Mouse (Mus musculus): ENCODE results near the gene Creb5. TPM values are rescaled to one million over a fixed set of nuclear protein-coding genes. Genes with fewer than 3 reads are reported as not detected.

The Creb5 gene
- polyA plus RNA-seq, 1 experiment from 2014 or later: 39.0 TPM

DNA sequence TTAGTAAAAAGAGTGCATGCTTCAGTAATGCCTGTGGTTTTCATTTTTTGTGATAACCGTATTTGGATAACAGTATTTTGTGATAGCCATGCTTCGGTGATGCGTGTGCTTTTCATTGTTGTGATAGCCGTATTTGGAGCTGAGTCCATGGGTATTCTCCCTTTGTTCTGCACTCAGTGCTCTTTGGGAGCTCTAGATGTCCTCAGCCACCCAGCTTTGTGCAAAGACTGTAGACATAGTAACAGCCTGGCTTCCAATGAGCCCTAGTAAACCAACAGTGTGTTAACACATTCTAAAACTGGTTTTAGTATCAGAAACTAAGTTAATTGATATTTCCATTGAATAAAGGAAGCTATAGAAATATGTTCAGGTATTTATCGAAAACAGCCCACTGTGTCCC is 254.7 kb downstream of the Creb5 start:
- DNase-seq (ENCODE audit: low spot score) (no peak), ATAC-seq (replicated peaks; ENCODE audit: low FRiP score) (no peak)
- peaks cover 4% of the 10 kb centered on the region; the same call in 1 of the 2 replicates for H3K9me3 ChIP-seq (ENCODE audit: control insufficient read depth, low read length)
- H3K27ac ChIP-seq (ENCODE audit: low read depth, low read length): no peak overlapping the region
- WGBS: 90% methylated on average over 5 of the region's 5 CpGs
- no peaks in the 10 kb centered on the region for H3K27me3 ChIP-seq (ENCODE audit: control insufficient read depth, insufficient read depth, low read length)
- H3K4me1 ChIP-seq (replicated peaks; ENCODE audit: control insufficient read depth, insufficient read depth, low read length): peaks cover 9% of the 10 kb centered on the region
- no peak overlapping the region for H3K4me2 ChIP-seq (ENCODE audit: low read depth, low read length, severe bottlenecking)
- H3K36me3 ChIP-seq (ENCODE audit: control insufficient read depth, insufficient read depth, low read length): no peaks in the 10 kb centered on the region
- no peak overlapping the region for H3K9ac ChIP-seq (ENCODE audit: low read length)
- H3K4me3 ChIP-seq (ENCODE audit: low read depth, low read length): no peak overlapping the region

DNA sequence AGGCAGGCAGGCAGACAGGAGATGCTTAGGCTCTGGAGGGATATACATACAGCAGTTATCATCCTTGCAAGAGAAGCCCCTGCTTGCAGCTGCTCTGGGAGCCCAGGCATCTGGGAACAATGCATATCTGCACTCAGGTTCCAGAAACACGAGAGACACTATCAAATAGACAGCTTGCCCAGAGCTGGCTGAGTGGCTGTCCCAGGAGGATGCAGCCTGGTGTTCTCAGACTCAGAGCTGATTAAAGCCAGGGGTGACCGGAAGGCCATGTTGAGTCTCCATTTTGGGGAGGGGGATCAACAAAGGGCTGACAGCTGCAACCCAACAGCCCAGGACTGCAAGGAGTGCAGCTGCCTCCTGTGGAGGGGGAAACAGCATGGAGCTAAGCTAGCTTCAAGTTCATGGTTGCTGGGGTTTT is 258.4 kb downstream of the Creb5 start:
- Histone ChIP-seq H3K36me3 (ENCODE audit: control insufficient read depth, insufficient read depth, low read length) (no peaks in the 10 kb centered on the region), H3K9ac (ENCODE audit: low read length) (no peak overlapping the region; the same call in 1 of the 2 replicates), H3K27ac (ENCODE audit: low read depth, low read length) (peak overlapping the region; percentile 77), H3K9me3 (ENCODE audit: control insufficient read depth, low read length) (peaks cover 4% of the 10 kb centered on the region; the same call in 1 of the 2 replicates), H3K4me1 (replicated peaks; ENCODE audit: control insufficient read depth, insufficient read depth, low read length) (peaks cover 16% of the 10 kb centered on the region), H3K4me2 (ENCODE audit: low read depth, low read length, severe bottlenecking) (peak overlapping the region; percentile 9), H3K27me3 (ENCODE audit: control insufficient read depth, insufficient read depth, low read length) (no peaks in the 10 kb centered on the region), H3K4me3 (ENCODE audit: low read depth, low read length) (no peak overlapping the region)
- peak; percentile 49 for ATAC-seq (replicated peaks; ENCODE audit: low FRiP score)
- DNase-seq (ENCODE audit: low spot score): peak; percentile 65
- 8% methylated on average over 2 of the region's 2 CpGs for WGBS

DNA sequence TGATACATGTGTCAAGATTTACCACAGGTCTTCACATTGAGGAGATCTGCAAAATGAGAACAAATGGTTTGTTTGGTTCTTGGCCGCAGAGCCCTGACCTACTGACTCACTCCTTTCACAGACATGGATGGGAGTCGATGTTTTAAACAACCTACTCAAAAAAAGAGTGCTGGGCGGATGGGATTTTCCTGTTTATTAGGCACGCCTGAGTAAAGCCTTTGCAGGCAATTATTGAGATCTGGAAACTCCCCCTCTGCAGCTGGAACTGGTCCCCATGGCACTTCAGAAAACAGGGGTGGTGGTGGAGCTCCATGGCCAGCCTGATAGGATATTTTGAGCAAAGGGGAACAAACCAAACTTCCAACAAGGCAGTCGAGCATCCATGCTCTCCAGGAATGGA is 258.9 kb downstream of the Creb5 start:
- no peak overlapping the region for H3K4me3 ChIP-seq (ENCODE audit: low read depth, low read length)

DNA sequence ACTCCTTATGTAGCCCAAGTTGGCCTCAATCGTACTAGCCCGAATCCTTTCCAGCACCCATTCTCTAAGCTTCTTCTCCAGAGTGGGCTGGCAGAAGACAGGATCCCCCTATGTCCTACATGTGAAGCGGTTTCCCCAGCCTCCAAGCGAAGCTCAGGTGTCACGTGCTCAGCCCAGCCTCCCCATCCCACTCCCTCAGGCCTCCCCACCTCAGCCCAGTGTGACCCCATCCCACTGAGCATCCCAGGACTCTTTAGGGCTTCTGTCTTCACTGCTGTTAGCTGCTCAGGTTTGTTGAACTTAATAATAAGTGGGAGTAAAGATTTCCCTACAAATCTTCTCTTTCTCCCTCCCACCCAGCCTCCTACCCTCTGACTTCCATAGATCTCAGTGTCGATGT is 261.2 kb downstream of the Creb5 start:
- 66% methylated on average over 6 of the region's 6 CpGs for WGBS
- no peak for ATAC-seq (replicated peaks; ENCODE audit: low FRiP score)
- Histone ChIP-seq H3K9me3 (ENCODE audit: control insufficient read depth, low read length) (peaks cover 4% of the 10 kb centered on the region; the same call in 1 of the 2 replicates), H3K27ac (ENCODE audit: low read depth, low read length) (no peak overlapping the region), H3K4me2 (ENCODE audit: low read depth, low read length, severe bottlenecking) (no peak overlapping the region), H3K36me3 (ENCODE audit: control insufficient read depth, insufficient read depth, low read length) (no peaks in the 10 kb centered on the region), H3K4me3 (ENCODE audit: low read depth, low read length) (no peak overlapping the region), H3K4me1 (replicated peaks; ENCODE audit: control insufficient read depth, insufficient read depth, low read length) (peaks cover 16% of the 10 kb centered on the region), H3K9ac (ENCODE audit: low read length) (no peak overlapping the region), H3K27me3 (ENCODE audit: control insufficient read depth, insufficient read depth, low read length) (no peaks in the 10 kb centered on the region)
- DNase-seq (ENCODE audit: low spot score): no peak

More for the DNA sequence above, 258.9 kb downstream of the Creb5 start:
- no peaks in the 10 kb centered on the region for H3K27me3 ChIP-seq (ENCODE audit: control insufficient read depth, insufficient read depth, low read length)
- no peak overlapping the region; the same call in 1 of the 2 replicates for H3K9ac ChIP-seq (ENCODE audit: low read length)
- peak overlapping the region; percentile 77 for H3K27ac ChIP-seq (ENCODE audit: low read depth, low read length)
- H3K4me2 ChIP-seq (ENCODE audit: low read depth, low read length, severe bottlenecking): peak overlapping the region; percentile 9
- DNase-seq (ENCODE audit: low spot score) (no peak), ATAC-seq (replicated peaks; ENCODE audit: low FRiP score) (peak; percentile 30; the same call in 1 of the 2 replicates)
- H3K4me1 ChIP-seq (replicated peaks; ENCODE audit: control insufficient read depth, insufficient read depth, low read length): peaks cover 16% of the 10 kb centered on the region
- 12% methylated on average over 5 of the region's 5 CpGs for WGBS
- H3K36me3 ChIP-seq (ENCODE audit: control insufficient read depth, insufficient read depth, low read length): no peaks in the 10 kb centered on the region
- peaks cover 4% of the 10 kb centered on the region; the same call in 1 of the 2 replicates for H3K9me3 ChIP-seq (ENCODE audit: control insufficient read depth, low read length)

DNA sequence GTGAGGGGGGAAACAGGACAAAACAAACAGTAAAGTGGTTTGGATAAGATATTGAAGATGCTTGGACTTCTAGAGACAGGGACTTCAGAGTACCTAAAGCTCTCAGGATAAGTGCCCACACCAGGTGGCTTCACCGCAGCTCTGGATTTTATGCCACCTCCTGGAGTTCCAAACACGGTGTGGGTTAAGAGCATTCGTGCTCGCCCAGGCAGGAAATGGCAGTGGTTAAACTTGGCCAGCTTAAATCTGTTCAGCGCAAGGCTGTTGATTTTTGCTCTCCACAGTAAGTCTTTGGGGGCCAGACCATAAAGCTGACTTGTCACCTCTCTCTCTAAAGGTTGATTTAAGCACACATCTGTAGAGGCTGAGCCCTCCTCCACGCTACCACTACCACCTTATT is 262.3 kb downstream of the Creb5 start:
- no peak overlapping the region for H3K9ac ChIP-seq (ENCODE audit: low read length)
- DNase-seq (ENCODE audit: low spot score) (no peak), ATAC-seq (replicated peaks; ENCODE audit: low FRiP score) (no peak)
- no peak overlapping the region for H3K4me3 ChIP-seq (ENCODE audit: low read depth, low read length)
- H3K27me3 ChIP-seq (ENCODE audit: control insufficient read depth, insufficient read depth, low read length): no peaks in the 10 kb centered on the region
- 55% methylated on average over 6 of the region's 6 CpGs for whole genome bisulfite sequencing
- peaks cover 16% of the 10 kb centered on the region for H3K4me1 ChIP-seq (replicated peaks; ENCODE audit: control insufficient read depth, insufficient read depth, low read length)
- no peak overlapping the region for H3K4me2 ChIP-seq (ENCODE audit: low read depth, low read length, severe bottlenecking)
- no peak overlapping the region for H3K27ac ChIP-seq (ENCODE audit: low read depth, low read length)
- no peaks in the 10 kb centered on the region for H3K36me3 ChIP-seq (ENCODE audit: control insufficient read depth, insufficient read depth, low read length)
- H3K9me3 ChIP-seq (ENCODE audit: control insufficient read depth, low read length): peaks cover 2% of the 10 kb centered on the region; the same call in 1 of the 2 replicates

DNA sequence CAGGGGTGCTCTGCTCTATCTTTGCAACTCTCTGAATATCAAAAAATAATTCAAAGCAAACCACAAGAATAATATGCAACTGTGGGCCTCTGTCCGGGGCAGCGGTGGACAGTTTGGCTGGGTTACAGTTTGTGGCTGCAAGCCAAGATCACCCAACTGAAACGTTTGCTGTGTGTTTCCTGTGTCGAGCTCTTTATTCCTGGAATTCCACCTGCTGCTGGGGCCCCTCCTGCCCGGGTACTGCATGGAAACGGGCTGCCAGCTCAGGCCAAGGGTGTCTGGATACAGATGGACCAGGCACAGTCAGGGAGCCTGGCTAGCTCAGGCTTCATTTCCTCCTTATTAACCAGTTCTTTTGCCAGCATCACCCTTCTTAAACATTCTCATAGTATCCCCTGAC is 269.0 kb downstream of the Creb5 start:
- Histone ChIP-seq H3K9me3 (ENCODE audit: control insufficient read depth, low read length) (no peaks in the 10 kb centered on the region), H3K36me3 (ENCODE audit: control insufficient read depth, insufficient read depth, low read length) (no peaks in the 10 kb centered on the region), H3K9ac (ENCODE audit: low read length) (no peak overlapping the region), H3K4me2 (ENCODE audit: low read depth, low read length, severe bottlenecking) (no peak overlapping the region), H3K4me1 (replicated peaks; ENCODE audit: control insufficient read depth, insufficient read depth, low read length) (0 out of 2 replicates have a peak, but pooled peaks cover 1% of the 10 kb centered on the region), H3K4me3 (ENCODE audit: low read depth, low read length) (no peak overlapping the region), H3K27ac (ENCODE audit: low read depth, low read length) (no peak overlapping the region), H3K27me3 (ENCODE audit: control insufficient read depth, insufficient read depth, low read length) (no peaks in the 10 kb centered on the region)
- DNase-seq (ENCODE audit: low spot score) (no peak), ATAC-seq (replicated peaks; ENCODE audit: low FRiP score) (no peak)
- WGBS: 72% methylated on average over 6 of the region's 6 CpGs

GRCm38 (mm10) chr6:53560928-53561327 is 273.9 kb downstream of the Creb5 start:
- no peaks in the 10 kb centered on the region for H3K9me3 ChIP-seq (ENCODE audit: control insufficient read depth, low read length)
- H3K4me1 ChIP-seq (replicated peaks; ENCODE audit: control insufficient read depth, insufficient read depth, low read length): 0 out of 2 replicates have a peak, but pooled peaks cover 1% of the 10 kb centered on the region
- no peaks in the 10 kb centered on the region for H3K27me3 ChIP-seq (ENCODE audit: control insufficient read depth, insufficient read depth, low read length)
- no peak for ATAC-seq (replicated peaks; ENCODE audit: low FRiP score)
- 72% methylated on average over 5 of the region's 5 CpGs for WGBS
- H3K4me2 ChIP-seq (ENCODE audit: low read depth, low read length, severe bottlenecking): no peak overlapping the region
- H3K4me3 ChIP-seq (ENCODE audit: low read depth, low read length): no peak overlapping the region
- H3K36me3 ChIP-seq (ENCODE audit: control insufficient read depth, insufficient read depth, low read length): no peaks in the 10 kb centered on the region
- H3K27ac ChIP-seq (ENCODE audit: low read depth, low read length): no peak overlapping the region
- no peak overlapping the region for H3K9ac ChIP-seq (ENCODE audit: low read length)
- no peak for DNase-seq (ENCODE audit: low spot score)

GRCm38 (mm10) chr6:53562586-53562985 is 275.5 kb downstream of the Creb5 start:
- Histone ChIP-seq H3K9me3 (ENCODE audit: control insufficient read depth, low read length) (no peaks in the 10 kb centered on the region), H3K9ac (ENCODE audit: low read length) (no peak overlapping the region), H3K4me3 (ENCODE audit: low read depth, low read length) (no peak overlapping the region), H3K4me1 (replicated peaks; ENCODE audit: control insufficient read depth, insufficient read depth, low read length) (no peaks in the 10 kb centered on the region), H3K36me3 (ENCODE audit: control insufficient read depth, insufficient read depth, low read length) (no peaks in the 10 kb centered on the region), H3K4me2 (ENCODE audit: low read depth, low read length, severe bottlenecking) (no peak overlapping the region), H3K27ac (ENCODE audit: low read depth, low read length) (no peak overlapping the region), H3K27me3 (ENCODE audit: control insufficient read depth, insufficient read depth, low read length) (no peaks in the 10 kb centered on the region)
- WGBS: 80% methylated on average over 7 of the region's 7 CpGs
- no peak for ATAC-seq (replicated peaks; ENCODE audit: low FRiP score)
- DNase-seq (ENCODE audit: low spot score): no peak

- 80% methylated on average over 16 of the region's 16 CpGs for WGBS
- no peak for DNase-seq (ENCODE audit: low spot score)
These were observed 276.6 kb downstream of the Creb5 start for GRCm38 (mm10) chr6:53563546-53564185.

More at GRCm38 (mm10) chr6:53563546-53564185, 276.6 kb downstream of the Creb5 start:
- Histone ChIP-seq H3K9me3 (ENCODE audit: control insufficient read depth, low read length) (no peaks in the 10 kb centered on the region), H3K27ac (ENCODE audit: low read depth, low read length) (no peak overlapping the region), H3K36me3 (ENCODE audit: control insufficient read depth, insufficient read depth, low read length) (no peaks in the 10 kb centered on the region), H3K4me3 (ENCODE audit: low read depth, low read length) (no peak overlapping the region), H3K4me2 (ENCODE audit: low read depth, low read length, severe bottlenecking) (no peak overlapping the region), H3K9ac (ENCODE audit: low read length) (no peak overlapping the region), H3K27me3 (ENCODE audit: control insufficient read depth, insufficient read depth, low read length) (no peaks in the 10 kb centered on the region), H3K4me1 (replicated peaks; ENCODE audit: control insufficient read depth, insufficient read depth, low read length) (no peaks in the 10 kb centered on the region)
- no peak for ATAC-seq (replicated peaks; ENCODE audit: low FRiP score)

Measured in forebrain, embryonic 11.5 days (tissue).